Mouse (Mus musculus): Measurements from ENCODE around the gene Gm21981.

DNA sequence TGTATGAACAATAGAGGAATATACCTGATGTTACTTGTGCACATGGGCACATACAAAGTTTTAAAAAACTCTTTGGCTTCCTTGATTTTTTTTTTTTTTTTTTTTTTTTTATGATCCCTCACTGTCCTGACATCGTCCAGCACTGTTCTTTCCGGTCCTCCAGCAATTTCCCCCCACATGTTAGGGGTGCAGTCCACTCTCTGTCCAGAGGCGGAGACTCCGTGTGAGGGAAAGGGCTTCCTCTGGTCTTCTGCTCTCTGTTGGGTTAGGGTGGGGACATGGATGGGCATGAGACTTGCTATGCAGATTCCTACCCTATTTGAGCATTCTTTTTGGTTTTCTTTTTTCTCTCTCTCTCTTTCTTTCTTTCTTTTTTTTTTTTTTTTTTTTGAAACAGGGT is 36.4 kb downstream of the Gm21981 start:
- no peak for TF ChIP-seq CTCF (IDR thresholded peaks at IDR 0.05; ENCODE audit: extremely low read depth, insufficient read length, insufficient replicate concordance, low read depth, low read length)
- no peak for TF ChIP-seq POLR2A (IDR thresholded peaks at IDR 0.05; ENCODE audit: low read depth, low read length)

All from small intestine, adult 2 months (tissue).